Mouse (Mus musculus) bone marrow, adult 2 months (tissue): ENCODE data around the gene Cadm2.

Experiments
- CTCF ChIP-seq: fragments of 200-500 bp; IDR thresholded peaks from 2 replicates; pipeline ENCODE4 v1.5.1; 2011; ENCODE audit warnings: low read length, control low read depth; ENCODE audit not compliant: control insufficient read depth, insufficient read depth
- POLR2A ChIP-seq: fragments of 200-500 bp; IDR thresholded peaks from 2 replicates; pipeline ENCODE4 v1.6.1; 2011; ENCODE audit warnings: low read depth, mild to moderate bottlenecking, control low read depth, low read length, borderline replicate concordance; ENCODE audit not compliant: control insufficient read depth

DNA sequence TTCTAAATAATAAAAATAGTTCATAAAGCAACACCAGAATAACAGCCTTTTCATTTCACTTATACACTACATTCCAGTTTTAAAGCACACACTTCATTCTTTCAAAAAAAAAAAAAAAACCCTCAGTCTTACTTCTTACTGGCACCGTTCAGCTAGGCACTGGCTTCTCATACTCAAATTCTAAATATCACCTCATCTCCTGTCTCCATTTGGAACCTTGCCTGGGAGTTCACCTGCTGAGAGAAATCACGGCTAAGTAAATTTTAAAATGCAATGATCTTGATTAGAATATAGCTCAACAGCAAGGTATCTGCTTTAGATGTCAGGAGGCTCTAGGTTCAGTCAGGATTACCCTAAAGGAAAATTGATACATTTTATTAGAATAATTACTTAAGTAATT, 210.2 kb downstream of the Cadm2 start:
- TF ChIP-seq CTCF = no peak
- no peak for TF ChIP-seq POLR2A
